Mouse (Mus musculus) G1E (cell line): ENCODE measurements around the gene Gramd1c. TPM values are rescaled to one million over a fixed set of nuclear protein-coding genes. Genes with fewer than 3 reads are reported as not detected.

Source experiments
- ATAC-seq: 2 replicates; pipeline ENCODE4 v1.8.0; 2016; ENCODE audit warnings: mild to moderate bottlenecking; ENCODE audit not compliant: insufficient number of reproducible peaks, poor library complexity, low FRiP score, severe bottlenecking; ENCODE audit errors: extremely low read depth
- DNase-seq: peaks from one replicate; pipeline ENCODE4 v3.0.0; 2012; ENCODE audit warnings: low spot score
- H3K27me3 ChIP-seq: 2 replicates; pipeline ENCODE4 v1.6.1; 2012; ENCODE audit warnings: mild to moderate bottlenecking, low read length, inconsistent platforms; ENCODE audit not compliant: insufficient read depth
- H3K36me3 ChIP-seq: replicated peaks from 2 replicates; pipeline ENCODE3; 2012; ENCODE audit warnings: mild to moderate bottlenecking, inconsistent platforms
- H3K4me1 ChIP-seq: 2 replicates; pipeline ENCODE4 v1.6.1; 2012; ENCODE audit warnings: low read depth, low read length, inconsistent platforms, mixed read lengths; ENCODE audit not compliant: insufficient read depth
- H3K4me3 ChIP-seq: 2 replicates; pipeline ENCODE4 v1.5.1; 2012; ENCODE audit warnings: low read depth, mild to moderate bottlenecking, inconsistent platforms, low read length, moderate library complexity, mixed read lengths
- H3K9me3 ChIP-seq: replicated peaks from 2 replicates; pipeline ENCODE4 v1.6.1; 2012; ENCODE audit warnings: inconsistent platforms
- CTCF ChIP-seq: IDR thresholded peaks from 2 replicates; pipeline ENCODE4 v1.5.1; 2012; ENCODE audit warnings: low read depth, low read length, inconsistent platforms, mixed read lengths
- GATA1 ChIP-seq: IDR thresholded peaks from 2 replicates; pipeline ENCODE4 v1.6.1; 2012; ENCODE audit warnings: borderline replicate concordance, low read length, inconsistent platforms, mixed read lengths
- GATA2 ChIP-seq: IDR thresholded peaks from 2 replicates; pipeline ENCODE4 v1.6.1; 2012; ENCODE audit warnings: low read depth, low read length, inconsistent platforms, borderline replicate concordance
- POLR2AphosphoS5 ChIP-seq: IDR thresholded peaks from 2 replicates; pipeline ENCODE4 v1.6.1; 2012; ENCODE audit warnings: low read depth, low read length, inconsistent platforms; ENCODE audit not compliant: insufficient replicate concordance
- TAL1 ChIP-seq: conservative IDR thresholded peaks from 2 replicates; pipeline ENCODE4 v1.6.1; 2012; ENCODE audit warnings: low read depth, low read length, inconsistent platforms, mixed read lengths
- polyA plus RNA-seq: library from polyadenylated mRNA; stranded (reverse); fragments of >175 nt; gene quantifications from 2 replicates; pipeline ENCODE4 v1.2.3, GENCODE M21; 2012
- total RNA-seq, 2 experiments: library from RNA; stranded (forward) in 1 of 2; stranded (reverse) in 1 of 2; fragments of 200-1000 nt in 1 of 2; fragments of >200 nt in 1 of 2; fragmentation: Nextera tagmentation in 1 of 2; gene quantifications; 2 replicates each; pipeline ENCODE4 v1.2.3; 2014 to 2017

Gene Gramd1c
- total RNA-seq (2014; fragmentation: Nextera tagmentation) (1.4 and 1.7 TPM in 2 replicates), total RNA-seq (2017) (8.4 and 11.2 TPM in 2 replicates), polyA plus RNA-seq (0.08 and 0.10 TPM in 2 replicates)

GRCm38 (mm10) chr16:44063025-44063894 lies at the start of gene Gramd1c:
TSS of gene Gramd1c (minus strand) at chr16:44063345.
- no peak within 1 kb of the TSS for H3K4me3 ChIP-seq
- no peaks in the 10 kb centered on the region for H3K4me1 ChIP-seq

DNA sequence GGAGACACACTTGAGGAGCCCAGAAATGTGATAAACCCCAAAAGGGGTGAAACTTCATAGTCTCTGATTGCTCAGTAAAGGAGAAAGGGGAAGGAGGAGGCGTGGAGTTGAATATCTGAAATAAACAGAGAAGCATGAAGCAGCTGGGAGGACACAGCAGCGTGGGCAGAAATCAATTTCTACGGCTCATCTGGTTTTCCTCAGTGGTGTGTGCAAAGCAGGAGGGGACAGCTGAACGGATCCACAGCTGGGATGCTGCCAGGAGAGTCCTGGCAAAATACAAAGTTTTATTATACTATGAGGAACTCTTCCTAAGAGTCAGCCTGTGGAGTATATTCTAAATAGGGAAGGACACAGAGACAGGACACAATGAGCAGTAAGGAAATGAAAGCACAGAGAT lies 45.9 kb upstream of the Gramd1c start:
- ATAC-seq: no peak
- Histone ChIP-seq H3K4me1 (no peaks in the 10 kb centered on the region), H3K27me3 (no peaks in the 10 kb centered on the region), H3K4me3 (no peak overlapping the region), H3K36me3 (peaks cover 69% of the 10 kb centered on the region), H3K9me3 (no peaks in the 10 kb centered on the region)
- no peak for DNase-seq
- TF ChIP-seq GATA1: no peak

More at GRCm38 (mm10) chr16:44063025-44063894, at the start of gene Gramd1c:
- no peak for TF ChIP-seq POLR2AphosphoS5
- TF ChIP-seq GATA2: no peak
- no peak for TF ChIP-seq TAL1
- TF ChIP-seq GATA1: no peak
- no peak for TF ChIP-seq CTCF
- Histone ChIP-seq H3K27me3 (peaks cover 15% of the 10 kb centered on the region), H3K9me3 (no peaks in the 10 kb centered on the region), H3K36me3 (no peaks in the 10 kb centered on the region)
- no peak for ATAC-seq
- DNase-seq: no peak

DNA sequence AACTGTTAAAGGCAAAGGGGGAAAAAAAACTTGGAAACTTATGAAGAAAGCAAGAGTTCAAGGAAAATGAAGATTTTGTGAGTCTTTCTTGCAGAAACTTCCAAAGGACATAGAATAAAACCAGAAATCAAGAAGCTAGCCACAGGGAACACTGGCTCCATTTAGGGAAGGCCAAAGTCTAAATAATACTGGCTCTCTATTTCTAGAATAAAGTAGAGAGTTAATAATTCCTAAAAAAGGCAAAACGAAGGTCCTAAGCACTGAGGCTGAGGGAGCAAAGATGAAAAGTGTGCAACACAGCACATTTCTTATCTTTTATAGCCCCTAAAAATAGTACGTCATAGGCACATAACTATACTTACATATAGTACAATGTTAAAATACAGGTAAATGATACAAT lies 42.1 kb upstream of the Gramd1c start:
- H3K4me1 ChIP-seq: no peaks in the 10 kb centered on the region
- no peaks in the 10 kb centered on the region for H3K9me3 ChIP-seq
- DNase-seq (no peak), ATAC-seq (no peak)
- peaks cover 79% of the 10 kb centered on the region for H3K36me3 ChIP-seq
- H3K4me3 ChIP-seq: no peak overlapping the region
- H3K27me3 ChIP-seq: no peaks in the 10 kb centered on the region
- TF ChIP-seq GATA1 (no peak), CTCF (no peak), GATA2 (no peak), POLR2AphosphoS5 (no peak), TAL1 (no peak)

DNA sequence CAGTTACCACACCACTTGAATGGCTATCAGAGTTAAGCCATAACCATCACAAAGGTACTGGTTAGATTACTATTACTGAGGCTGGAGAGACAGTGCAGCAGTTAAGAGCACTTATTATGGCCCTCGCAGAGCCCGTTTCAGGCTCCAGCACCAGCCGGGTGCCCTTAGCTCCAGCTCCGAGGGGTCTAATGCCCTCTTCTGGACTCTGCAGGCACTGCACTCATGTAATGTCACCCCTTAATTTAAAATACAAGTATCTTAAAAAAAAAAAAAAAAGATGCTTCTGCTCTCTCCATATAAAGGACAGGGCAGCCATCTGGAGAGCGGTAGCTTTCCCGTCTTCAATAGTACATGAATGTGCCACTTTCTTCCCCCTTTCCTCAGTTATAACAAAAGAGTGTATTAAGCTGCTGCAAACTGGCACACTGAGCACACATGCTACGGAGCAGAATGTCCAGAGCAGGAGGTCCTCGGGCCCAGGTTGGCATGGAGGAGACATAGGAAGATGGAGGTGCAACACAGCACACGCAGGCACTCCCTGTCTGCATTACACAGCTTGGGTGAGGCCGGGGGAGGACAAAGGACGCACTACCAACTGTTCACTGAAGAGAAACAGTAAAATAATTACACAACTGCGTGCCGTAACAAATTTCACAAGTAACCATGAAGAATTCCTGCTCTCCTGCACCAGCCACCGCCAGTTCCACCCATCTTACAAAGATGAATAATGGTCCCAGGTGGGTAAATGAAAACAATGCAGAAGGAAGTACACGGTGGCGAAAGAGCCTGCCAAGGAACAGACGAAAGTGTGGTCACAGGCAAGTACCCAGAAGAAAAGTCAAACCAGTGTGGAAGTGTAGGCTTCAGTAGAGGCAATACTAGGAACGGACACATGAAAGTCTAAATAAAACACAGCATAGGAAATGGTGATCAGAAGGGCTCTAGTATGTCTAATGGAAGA lies 40.9 kb upstream of the Gramd1c start:
- DNase-seq (no peak), ATAC-seq (no peak)
- H3K36me3 ChIP-seq: peaks cover 78% of the 10 kb centered on the region

DNA sequence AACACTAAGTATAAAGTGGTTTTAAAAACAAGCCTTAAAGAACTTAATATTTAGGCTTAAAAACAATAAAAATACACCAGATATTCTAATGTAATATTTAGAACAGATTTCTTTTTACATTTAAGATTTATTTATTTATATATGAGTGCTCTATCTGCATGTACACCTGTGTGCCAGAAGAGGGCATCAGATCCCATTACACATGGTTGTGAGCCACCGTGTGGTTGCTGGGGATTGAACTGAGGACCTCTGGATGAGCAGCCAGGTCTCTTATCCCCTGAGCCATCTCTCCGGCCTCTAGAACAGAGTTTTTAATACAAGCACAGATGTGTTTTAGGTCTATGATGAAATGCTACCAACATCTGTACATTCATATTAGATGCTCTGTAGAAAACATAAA lies 39.8 kb upstream of the Gramd1c start:
- TF ChIP-seq CTCF (no peak), GATA1 (no peak), GATA2 (no peak), POLR2AphosphoS5 (no peak), TAL1 (no peak)
- H3K4me1 ChIP-seq: no peaks in the 10 kb centered on the region
- DNase-seq (no peak), ATAC-seq (no peak)
- no peaks in the 10 kb centered on the region for H3K27me3 ChIP-seq
- H3K4me3 ChIP-seq: no peak overlapping the region
- H3K36me3 ChIP-seq: peaks cover 78% of the 10 kb centered on the region
- H3K9me3 ChIP-seq: no peaks in the 10 kb centered on the region

More for the DNA sequence above, 40.9 kb upstream of the Gramd1c start:
- Histone ChIP-seq H3K9me3 (no peaks in the 10 kb centered on the region), H3K27me3 (no peaks in the 10 kb centered on the region), H3K4me3 (no peak overlapping the region), H3K4me1 (no peaks in the 10 kb centered on the region)
- no peak for TF ChIP-seq GATA1
- TF ChIP-seq CTCF: no peak
- no peak for TF ChIP-seq TAL1
- no peak for TF ChIP-seq GATA2
- no peak for TF ChIP-seq POLR2AphosphoS5

DNA sequence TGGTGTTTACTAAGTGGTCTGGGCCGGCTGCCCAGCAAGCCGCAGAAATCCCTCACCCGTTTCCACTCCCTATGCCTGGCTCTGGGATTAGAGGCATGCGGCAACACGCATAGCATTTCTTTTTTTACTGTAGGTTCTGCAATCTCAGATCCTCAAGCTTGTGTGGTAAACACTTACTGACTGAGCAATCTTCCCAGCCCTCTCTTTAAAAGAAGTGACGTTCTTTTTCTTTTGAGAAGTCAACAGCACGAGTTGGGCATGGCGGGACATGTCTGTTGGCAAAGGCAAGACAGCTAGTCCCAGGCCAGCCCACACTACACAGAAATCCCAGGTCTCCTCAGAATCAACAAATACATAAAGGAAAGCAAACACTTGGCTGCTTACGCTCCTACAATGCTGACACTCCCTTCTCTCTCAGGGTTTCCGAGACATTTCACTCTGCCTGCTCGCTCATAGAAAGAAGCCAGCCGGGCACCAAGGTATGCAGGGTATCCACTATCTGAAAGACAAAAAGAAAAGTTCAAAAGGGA lies 38.1 kb upstream of the Gramd1c start:
- no peak for TF ChIP-seq POLR2AphosphoS5
- no peak for TF ChIP-seq CTCF
- TF ChIP-seq TAL1: no peak
- no peak for TF ChIP-seq GATA1
- no peak for TF ChIP-seq GATA2
- Histone ChIP-seq H3K36me3 (peaks cover 75% of the 10 kb centered on the region), H3K9me3 (no peaks in the 10 kb centered on the region), H3K27me3 (no peaks in the 10 kb centered on the region), H3K4me1 (no peaks in the 10 kb centered on the region), H3K4me3 (no peak overlapping the region)
- ATAC-seq (no peak), DNase-seq (no peak)
